Mouse (Mus musculus) lung, postnatal 14 days (tissue): ENCODE measurements around the gene Nadk.
"Not testable (repeated sequence)": the region's sequence is repeated elsewhere in the genome, so short reads cannot be mapped to it uniquely, and the experiment has no call there.

ENCODE experiments used
- DNase-seq: peaks from one replicate; pipeline ENCODE4 v3.0.0; 2021

Gene Nadk

DNA sequence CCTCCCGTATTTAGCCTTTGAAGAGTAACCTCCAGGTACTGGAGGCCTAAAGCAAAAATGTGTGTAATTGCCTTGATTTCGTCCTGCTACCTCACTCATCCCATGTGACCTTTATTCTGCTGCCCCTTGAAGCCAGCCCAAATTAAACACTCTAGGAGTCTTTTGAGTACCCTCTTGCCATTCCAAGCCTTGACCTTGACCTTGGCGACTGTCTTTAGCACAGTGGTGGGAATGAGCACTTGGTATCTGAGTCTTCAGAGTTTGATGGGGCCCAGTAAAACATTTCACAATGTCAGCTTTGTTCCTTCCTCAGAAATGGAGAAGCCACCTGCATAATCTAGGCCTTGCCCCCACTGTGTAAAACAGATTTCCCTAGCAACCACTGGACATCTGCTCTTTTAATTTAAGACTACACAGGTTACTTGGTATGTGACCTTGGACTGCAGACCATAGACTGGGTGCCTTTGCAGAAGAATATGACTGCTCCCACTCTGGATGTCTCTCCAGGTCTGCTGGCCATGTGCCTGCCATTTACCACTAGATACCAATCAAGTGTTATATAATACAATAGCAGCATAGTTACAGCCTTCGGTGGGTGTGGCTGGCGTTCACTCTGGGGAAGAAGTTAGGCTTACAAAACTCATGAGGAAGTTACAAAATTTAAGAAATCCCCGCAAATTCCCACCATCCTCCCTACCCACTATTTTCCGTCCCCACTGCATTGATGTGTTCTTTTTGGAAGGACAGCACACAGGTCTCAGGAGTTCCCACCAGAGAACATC, at the start of gene Nadk:
Gene Nadk (plus strand): TSS at position 718 of the 782 bp plus-strand sequence.
- peak; percentile 38 for DNase-seq

DNA sequence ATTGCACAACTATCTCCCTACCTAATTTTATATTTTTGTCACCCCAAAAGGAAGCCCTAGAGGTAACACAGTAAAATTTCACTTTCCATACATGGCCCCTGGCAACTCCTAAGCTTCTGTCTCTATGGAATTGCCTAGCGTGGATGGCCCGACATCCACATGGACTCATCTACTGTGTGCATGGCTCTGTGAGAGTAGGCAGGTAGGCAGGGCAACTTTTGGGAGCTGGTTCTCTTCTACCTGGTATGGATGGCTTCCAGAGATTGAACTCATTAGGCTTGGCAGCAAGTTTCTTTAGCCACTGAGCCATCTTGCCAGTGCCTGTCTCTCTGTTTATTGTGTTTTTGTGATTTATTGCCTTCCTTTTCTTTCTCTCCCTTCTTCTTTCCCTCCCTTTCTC, 47.4 kb upstream of the Nadk start:
- no peak for DNase-seq

DNA sequence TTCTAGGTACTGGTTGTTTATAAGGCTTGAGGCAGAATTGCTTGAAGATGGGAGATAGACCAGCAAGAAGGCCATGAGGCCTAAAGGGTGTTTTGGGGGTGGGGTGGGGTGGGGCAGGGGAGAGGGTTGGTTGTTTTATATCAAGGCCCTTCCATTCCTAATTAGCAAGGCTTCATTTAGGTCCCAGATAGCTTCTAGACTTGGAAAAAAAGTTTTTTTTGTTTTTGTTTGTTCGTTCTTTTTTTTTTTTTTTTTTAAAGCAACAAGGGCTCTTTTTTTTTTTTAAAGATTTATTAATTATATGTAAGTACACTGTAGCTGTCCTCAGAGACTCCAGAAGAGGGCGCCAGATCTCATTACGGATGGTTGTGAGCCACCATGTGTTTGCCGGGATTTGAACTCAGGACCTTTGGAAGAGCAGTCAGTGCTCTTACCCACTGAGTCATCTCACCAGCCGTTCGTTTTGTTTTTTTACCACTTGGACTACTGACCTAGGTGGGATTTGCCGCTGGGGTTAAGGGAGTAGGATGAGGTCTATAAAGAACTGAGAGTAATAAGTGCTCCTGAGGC, 44.1 kb upstream of the Nadk start:
- no peak for DNase-seq

DNA sequence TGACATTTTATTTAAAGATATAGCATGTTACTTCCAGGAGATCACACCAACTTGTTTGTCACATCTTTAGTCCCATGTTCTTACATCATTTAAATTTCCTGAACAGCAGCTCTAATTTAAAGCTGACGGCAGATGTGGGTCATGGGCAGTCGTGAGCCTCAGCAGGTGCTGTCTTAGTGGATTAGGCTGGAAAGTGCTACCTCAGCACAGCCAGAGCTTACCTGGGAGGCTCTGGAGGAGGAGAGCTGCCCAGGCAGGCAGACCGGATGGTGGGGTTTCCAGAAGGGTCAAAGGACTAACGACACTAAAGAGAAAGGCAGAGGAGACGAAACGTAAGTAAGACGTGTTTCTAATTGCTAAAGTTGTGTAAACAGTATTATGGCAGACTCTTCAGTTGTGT, 39.9 kb upstream of the Nadk start:
- no peak for DNase-seq

DNA sequence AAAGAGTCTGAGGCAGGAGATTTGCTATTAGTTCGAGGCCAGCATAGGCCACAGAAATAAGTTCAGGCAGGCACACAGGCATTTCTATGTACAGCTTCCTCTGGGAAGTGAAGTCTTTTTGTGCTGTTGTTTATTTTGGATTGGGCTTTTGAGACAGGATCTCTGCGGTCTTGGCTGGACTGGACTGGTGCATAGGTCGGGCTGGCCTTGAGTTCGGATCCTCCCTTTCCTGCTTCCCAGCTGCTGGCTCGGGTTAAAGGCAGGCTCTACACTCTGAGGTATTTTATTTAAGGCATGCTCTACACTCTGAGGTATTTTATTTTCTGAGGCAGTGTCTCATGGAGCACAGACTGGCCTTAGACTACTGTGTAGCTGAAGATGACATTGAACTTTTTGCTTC, 36.4 kb upstream of the Nadk start:
- DNase-seq, result no peak

DNA sequence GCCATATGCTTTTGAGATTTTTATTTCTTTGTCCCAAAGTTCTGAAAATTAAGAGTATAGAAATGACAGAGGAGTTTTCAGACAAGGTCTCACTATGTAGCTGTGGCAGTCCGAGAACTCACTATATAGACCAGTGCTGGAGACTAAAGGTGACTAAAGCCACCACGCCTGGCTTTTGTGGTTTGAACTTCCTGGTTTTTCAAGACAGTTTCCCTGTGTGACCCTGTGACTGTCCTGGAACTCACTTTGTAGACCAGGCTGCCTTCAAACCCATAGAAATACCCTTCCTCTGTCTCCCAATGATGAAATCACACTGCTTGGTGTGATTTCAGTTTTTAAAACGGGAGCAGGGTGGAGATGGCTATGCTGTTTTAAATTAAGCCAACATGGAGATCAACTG, 32.9 kb upstream of the Nadk start:
- no peak for DNase-seq

DNA sequence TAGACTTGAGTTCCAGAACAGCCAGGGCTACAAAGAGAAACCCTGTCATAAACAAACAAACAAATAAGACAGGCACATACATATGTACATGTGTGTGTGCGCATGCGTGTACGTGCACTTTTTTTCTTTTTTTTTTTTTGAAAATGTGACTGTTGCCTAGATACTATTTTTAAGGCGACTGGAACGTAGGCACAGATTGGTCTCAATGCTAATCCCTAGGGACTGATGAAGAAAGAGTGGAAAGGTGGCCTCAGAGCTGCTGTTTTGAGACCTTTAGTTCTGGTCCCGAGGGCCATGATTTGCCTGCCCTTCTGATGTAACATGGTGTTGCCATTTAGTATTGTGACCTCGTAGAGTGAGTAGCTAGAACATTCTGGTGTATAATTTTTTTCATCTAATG, 12.2 kb upstream of the Nadk start:
- DNase-seq, result no peak

DNA sequence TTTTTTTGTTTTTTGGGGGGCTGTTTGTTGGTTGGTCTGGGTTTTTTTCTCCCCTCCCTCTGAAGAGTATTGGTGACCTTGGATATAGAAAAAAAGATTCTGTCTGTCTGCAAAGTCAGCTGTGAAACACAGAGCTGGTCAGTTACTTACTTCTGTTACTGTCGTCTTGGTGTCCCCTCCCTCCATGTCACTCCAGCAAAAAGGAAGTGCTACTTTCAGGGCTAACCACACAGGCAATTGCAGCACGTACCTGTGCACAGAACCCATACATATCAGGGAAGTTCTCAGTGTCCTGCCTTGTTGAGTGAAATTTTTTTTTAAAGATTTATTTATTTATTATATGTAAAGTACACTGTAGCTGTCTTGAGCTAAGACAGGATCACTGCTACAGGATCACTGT, 11.7 kb upstream of the Nadk start:
- no peak for DNase-seq

DNA sequence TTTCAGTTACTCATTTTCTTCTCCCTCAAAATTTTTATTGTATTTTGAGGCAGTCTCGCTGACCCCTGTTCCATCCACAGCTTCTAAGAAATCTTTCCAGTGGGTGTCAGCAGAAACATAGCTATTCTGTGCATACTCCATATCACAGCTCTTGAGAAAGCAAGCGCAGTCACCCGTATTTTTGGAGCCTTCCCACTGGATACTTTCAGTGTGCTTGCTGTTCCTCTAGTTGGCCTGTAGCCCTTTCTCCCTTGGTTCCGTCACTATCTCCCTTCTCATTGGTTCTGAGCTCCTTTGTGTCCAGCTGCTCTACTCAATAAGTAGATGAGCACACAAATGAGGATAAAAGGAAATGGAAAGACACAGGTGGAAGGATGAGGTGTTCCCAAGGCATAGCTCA, 11.1 kb upstream of the Nadk start:
- no peak for DNase-seq

DNA sequence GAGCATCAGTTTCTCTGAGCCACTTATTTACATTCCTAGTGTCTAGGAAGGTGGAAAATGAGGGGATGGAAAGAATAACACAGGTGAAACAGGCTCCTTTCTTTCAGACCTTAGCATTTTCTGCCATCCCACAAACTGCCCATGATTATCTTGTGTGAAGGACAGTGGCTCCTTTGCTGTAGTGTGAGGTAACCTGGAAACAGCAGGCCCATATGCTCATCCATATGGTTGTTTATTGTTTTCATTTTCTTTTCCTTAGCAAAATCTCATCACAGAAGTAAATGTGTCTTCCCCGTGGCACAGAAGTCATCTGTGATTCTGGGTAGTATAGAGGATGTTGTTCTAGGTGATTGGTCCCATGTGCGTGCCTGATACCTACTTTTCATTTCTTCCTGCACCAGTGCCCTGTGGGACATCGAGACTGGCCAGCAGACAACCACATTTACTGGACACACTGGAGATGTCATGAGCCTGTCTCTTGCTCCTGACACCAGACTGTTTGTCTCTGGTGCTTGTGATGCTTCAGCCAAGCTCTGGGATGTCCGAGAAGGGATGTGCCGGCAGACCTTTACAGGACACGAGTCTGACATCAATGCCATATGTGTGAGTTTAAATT, 9.2 kb upstream of the Nadk start:
- DNase-seq, result no peak

DNA sequence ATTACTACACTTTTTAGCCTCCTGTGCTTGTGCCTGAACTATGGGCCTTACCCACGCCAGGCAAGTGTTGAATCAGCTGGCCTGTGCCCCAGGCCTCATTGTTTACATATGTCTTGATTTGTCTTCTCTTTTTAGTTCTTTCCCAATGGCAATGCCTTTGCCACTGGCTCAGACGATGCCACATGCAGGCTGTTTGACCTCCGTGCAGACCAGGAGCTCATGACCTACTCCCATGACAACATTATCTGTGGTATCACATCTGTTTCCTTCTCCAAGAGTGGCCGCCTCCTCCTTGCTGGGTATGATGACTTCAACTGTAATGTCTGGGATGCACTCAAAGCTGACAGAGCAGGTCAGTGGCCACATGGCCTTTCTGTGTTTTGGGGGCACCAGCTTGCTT, 7.3 kb upstream of the Nadk start:
- DNase-seq, result no peak

DNA sequence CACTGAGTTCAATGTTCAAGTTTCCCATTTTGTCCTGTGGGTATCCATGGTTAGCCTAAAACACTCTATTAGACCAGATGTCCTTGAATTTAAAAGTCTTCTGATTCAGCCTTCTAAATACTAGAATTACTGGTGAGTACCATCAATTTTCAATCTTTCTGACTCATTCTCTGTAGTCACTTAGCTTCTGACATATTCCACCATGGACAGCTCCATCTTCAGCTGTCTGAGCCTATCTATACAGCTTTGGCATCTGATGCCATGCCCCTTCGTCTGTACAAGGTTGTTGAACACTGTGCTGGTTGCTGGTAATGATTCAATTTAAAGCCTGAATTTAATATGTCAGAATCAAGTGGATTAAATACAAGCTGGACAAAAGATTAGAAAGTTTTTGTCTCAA, 6.7 kb upstream of the Nadk start:
- no peak for DNase-seq

DNA sequence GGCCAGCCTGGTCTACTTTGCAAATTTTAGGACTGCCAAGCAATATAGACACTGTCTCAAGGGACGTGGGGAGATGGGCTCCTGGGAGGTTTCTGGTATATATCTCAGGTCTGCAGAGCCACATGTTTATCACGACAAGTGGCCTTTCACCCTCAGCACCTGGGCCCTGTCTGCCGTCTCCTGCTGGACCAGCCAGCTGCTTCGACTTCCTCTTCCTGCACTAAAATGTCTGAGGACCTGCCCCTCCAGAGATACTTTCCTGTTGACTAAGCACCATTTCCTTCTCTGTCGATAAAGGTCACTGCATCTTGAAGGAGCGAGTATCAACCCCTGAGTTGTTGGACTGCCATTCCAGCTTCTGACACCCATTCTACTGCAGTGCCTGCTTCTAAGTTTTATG, 2.7 kb upstream of the Nadk start:
- no peak for DNase-seq

DNA sequence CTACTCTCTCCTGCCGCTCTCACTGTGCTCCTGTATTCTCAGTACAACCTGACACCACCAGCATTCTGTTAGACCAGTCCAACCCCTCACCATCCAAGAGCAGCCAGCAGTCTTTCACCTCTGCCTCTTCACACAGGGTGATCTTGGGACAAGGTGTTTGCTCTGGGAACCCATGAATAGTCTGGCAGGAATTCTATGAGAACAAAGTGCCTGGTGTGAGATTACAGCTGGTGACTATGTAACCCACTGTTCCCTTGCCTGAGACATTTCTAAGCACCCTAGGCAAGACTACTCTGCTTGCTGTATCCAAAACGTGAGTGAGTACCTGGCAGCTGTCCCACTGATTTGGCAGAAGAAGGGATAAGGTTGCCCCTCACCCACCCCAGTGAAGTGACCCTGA, 1.2 kb upstream of the Nadk start:
- no peak for DNase-seq

DNA sequence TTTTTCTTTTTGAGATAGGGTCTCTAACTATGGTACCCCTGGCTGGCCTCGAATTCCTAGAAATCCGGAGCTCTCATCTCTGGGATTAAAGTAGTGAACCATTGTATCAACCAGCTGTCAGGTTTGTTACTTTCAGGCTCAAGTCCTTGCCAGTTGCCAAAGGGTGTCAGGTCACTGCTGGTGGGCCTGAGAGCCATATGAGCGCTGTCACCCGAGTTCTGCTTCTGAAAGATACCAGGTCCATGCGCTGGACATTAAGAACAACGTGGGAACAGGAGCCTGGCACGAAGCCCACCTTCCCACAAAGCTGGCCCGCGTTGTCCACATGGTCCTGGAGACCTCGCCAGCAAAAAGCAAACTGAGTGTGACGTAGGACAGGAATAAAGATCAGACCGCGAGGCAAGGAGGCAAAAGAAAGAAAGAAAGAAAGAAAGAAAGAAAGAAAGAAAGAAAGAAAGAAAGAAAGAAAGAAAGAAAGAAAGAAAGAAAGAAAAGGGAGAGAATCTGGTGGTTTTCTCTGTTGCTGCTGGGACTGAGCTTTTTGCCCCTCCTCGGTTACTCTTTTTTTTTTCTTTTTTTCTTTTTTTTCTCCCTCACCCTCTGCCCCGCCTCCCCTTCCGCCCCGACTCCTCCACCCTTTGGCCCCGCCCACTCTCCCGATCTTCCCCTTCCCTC, 684 bp downstream of the Nadk start:
- DNase-seq, result peak; percentile 67

DNA sequence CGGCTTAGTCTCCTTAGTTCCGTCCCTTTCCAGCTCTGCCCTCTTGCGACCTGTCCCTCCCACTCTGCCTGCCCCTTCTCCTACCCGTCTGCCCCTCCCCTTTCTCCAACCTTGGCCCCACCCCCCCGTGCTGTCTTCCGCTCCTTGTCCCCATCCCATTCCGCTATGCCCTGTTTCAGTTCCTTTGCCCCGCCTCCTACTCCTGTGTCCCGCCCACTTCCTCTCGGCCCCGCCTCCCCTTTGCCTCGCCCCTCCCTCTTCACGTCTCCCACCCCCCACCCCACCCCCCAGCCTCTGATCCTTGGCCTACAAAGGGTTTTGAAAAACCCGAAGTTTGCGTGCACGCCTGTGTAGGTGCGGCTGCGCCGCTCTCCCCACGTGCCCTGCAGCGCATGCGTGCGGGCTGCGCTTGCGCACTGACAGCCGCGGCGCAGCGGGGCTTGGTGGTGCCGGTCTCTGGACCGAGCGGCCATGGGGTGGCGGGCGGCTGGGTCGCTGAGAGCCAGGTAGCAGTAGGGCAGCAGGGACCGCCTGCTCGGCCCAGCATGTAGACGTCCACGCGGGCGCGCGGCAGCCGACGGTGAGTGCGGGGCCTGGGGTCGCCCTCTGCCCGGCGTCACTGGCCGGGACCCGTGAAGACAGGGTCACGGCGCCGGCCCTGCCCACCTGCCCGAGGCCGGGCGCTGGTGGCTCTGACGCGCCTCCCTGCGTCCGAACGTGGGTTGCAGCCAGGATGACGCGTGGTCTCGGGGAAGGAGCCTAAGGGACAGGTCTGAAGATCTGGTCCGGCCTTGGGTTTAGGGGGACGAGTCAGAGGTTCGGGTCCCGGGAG, 1.4 kb downstream of the Nadk start:
- DNase-seq, result peak; percentile 98

DNA sequence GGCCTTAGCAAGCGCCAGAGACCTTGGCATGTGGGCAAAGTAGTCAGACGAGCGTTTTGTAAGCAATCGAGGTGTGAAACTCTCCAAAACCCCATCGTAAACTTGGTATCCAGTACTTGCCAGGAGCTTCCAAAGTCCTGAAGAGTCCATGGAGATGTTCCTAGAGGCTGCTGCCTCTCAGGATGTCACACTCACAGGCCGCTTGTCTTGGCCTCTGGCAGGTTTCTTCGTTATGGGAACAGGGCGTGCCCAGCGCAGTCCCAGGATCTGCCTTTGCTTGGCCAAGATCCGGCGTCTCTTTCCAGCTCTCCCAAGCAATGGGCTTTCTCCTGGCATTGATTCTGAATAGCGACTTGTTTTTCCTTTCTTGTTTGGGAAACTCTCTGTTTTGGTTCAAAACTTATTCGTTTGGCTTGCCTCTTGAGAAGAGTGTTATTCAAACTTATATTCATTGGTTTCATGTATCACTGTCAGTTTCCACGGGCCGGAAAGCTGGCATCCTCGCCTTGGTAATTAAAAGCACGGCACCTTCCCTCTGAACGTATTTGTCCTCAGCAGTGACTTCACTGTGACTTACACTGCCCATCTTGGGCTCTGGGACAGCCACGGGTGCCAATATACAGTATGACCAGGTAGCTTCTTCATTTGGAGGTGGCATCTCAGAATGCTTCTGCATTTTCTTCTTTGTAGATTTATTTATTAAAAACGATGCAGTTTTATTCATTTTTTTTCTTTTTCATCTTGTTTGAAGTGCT, 2.3 kb downstream of the Nadk start:
- DNase-seq, result peak; percentile 62

DNA sequence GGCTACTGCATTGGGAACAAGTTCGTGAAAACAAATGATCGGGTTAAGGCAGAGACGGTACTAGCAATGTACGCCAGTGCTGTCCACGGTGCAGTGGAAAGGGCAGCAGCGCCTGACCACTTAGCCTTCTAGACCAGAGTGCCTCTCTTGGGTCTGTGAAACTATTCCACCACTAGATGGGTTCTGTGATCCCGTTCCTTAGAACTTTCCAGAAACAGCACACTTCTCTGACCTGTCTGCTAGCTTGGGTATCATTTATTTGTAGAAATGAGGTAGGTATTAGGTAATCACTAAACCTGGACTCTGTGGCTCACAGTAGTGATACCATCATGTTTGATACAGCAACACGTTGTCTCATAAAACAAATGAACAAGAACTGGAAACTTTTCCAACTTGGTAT, 4.4 kb downstream of the Nadk start:
- DNase-seq, result no peak

DNA sequence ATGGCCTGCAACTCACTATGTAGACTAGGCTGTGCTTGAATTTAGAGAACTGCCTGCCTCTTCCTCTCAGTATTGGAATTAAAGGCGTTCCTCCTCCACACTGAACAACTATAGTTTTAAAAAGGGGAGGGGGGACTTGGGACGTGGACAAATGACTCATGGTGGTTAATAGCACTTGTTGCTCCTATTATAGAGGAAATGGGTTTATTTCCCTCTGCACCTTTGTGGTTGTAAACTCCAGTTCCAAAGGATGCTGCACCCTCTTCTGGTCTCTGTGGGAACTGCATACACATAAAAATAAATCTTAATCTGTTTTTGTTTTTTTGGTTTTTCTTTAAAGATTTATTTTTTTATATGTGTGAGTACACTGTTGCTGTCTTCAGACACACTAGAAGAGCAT, 6.0 kb downstream of the Nadk start:
- peak; percentile 50 for DNase-seq

DNA sequence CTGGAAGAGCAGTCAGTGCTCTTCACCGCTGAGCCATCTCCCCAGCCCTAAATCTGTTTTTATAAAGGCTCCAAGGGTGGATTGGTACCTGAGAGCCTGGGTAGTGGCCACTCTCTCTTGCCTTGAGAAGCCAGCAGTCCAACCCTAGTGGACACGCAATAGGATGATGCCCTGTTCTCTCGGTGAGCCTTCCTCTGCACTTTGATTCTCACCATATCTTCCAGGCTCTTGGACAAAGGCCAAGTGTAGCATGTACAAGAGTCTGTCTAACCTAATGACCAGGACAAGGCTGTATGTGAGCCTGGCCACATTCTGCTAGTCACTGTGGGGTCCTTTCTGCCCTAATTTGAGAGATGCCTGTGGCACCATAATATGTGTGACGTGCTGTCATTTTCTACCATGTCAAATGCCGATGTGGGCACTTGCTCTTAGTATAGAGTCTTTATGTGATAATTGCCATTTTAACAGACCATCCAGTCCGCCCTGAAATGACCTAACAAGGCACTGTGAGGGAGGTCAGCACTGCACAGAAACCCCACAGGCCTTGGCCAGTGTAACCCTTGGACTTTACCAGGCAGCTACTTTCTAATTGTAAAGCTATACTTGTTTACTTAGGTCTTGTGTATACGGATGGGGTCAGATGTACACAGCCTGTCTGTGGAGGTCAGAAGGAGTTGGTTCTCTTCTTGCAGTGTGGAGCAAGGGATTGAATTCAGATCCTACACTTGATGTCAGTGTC, 6.6 kb downstream of the Nadk start:
- DNase-seq, result no peak

DNA sequence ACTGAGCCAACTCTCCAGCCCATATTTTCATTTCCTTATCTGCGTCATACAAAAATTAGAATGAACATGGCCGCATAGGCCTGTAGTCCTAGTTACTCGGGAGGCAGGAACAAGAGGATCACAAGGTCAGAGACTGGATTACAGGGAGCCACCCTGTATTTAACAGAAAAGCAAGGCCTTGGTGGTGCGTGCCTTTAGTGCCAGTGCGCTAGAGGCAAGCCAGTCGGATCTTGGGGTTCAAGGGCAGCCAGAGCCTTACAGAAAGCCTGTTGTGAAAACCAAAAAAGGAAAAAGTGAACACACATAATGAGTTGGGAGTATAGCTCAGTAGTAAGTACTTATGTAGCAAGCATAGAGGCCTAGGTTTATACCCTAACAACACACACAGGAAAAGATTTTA, 7.6 kb downstream of the Nadk start:
- DNase-seq, result no peak

DNA sequence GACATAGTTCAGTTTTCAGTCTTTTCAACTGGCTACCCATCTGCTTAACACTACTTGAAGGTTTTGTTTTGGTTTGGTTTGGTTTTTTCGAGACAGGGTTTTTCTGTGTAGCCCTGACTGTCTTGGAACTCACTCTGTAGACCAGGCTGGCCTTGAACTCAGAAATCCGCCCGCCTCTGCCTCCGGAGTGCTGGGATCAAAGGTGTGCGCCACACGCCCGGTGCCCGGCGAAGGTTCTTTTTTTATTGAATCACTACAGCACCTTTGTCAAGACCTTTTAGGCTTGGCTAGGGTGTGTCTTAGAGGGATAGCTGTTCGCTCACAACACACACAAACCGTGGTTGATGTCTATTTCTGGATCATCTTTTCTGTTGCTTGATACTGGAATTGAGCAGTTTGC, 8.1 kb downstream of the Nadk start:
- not testable (repeated sequence) for DNase-seq
